Mouse (Mus musculus): Measurements from ENCODE around the gene 4930402H24Rik.

The 4930402H24Rik gene

DNA sequence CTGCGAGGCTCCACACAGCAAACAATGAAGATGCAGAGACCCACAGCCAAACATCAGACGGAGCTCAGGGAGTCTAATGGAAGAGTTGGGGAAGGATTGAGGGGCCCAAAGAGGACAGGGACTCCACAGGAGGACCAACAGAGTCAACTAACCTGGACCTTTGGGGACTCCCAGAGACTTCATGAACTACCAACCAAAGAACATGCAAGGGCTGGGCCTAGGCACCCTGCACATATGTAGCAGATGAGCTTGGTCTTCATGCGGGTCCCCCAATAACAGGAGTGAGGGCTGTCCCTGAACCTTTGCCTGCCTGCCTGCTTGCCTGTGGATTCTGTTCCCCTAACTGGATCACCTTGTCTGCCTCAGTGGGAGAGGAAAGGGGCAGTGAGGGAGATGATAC lies 101.1 kb downstream of the 4930402H24Rik start:
- DNase-seq, result no peak

DNA sequence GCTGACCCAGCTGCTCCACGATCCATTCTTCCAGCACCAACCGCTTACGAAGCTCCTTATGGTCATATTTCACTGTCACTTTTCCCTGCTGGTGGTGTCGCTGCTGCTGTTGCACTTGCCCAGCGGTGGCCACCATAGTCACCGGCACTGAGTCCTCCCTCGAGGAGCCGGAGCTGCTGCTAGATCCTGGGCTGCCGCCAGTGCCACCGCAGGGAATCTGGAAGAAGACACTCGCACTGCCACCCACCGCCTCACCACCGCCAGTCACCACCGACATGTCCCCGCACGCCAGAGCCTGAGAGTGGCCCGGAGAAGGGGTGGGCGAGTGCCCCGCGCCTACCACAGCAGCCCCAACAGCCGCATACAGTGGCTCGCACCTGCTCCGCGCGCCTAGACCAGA lies 102.5 kb downstream of the 4930402H24Rik start:
- DNase-seq, result no peak

DNA sequence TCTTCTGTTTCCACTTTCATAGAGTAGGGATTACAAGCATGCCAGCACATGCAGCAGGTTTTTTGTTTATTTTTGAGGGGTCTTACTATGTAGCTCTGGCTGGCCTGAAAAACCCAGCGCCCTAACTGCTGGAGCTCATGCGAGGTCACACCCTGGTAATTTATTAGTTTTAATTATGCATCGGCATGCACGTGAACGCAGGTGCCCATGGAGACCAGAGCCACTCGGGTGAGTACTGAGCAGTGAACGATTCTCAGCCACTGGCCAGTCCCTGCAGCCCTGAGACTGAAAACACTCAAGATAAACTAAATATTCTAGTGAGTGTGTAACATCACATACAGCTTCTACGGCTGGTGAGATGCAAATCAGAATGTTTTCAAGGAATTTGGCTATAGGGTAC lies 110.5 kb downstream of the 4930402H24Rik start:
- peak; percentile 31 for DNase-seq

DNA sequence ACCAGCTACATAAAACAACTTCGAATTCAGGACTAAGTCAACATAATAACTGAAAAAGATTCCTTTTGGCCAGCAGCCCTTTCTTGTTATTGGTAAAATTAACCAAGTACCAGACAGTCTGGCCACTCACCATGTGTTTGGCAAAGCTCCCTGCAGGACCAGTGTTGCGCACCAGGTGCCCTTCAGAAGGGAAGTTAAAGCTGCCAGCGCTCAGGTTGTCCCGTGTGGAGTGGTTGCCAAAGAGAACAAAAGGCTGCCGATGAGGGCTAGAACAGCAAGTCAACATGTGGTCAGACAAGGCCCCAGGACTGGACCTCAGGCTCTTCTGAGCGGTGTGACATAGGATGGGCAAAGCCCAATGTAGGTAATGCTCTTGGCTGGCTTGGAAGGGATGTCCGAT lies 114.5 kb downstream of the 4930402H24Rik start:
- no peak for DNase-seq

DNA sequence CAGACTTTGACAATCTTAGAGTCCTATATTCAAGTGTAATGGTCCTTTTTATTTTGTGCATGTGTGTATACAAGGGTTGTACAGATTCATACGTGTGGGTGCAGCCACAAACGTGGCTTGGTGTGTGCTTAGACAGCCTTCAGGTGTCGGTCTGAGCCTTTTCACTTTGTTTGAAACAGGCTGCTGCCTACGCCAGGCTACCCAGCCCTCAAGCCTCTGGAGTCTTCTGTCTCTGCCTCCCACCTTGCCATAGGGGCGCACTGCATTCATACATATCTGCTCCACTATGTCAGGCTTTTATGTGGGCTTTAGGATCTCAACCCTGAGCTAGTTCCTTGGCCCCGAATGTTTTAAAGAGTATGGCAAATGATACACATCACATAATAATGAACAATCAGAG lies 116.6 kb downstream of the 4930402H24Rik start:
- no peak for DNase-seq

DNA sequence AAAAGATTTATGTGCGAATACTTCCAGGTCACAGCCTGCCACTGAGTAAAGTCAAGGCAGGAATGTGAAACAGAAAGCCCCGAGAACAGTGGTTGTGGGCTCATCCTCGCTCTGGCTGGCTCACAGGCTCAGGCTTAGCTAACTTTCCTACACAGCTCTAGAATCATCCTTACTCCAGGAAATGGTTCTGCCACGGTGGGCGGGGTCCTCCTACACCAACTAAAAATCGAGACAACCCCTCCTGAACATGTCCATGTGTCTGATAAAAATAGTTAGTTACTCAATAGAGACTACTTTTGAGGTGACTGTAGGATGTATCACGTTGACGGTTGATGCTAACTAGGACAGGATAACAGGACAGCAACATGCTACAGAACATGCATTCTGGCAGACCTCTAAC lies 117.2 kb downstream of the 4930402H24Rik start:
- DNase-seq, result no peak

DNA sequence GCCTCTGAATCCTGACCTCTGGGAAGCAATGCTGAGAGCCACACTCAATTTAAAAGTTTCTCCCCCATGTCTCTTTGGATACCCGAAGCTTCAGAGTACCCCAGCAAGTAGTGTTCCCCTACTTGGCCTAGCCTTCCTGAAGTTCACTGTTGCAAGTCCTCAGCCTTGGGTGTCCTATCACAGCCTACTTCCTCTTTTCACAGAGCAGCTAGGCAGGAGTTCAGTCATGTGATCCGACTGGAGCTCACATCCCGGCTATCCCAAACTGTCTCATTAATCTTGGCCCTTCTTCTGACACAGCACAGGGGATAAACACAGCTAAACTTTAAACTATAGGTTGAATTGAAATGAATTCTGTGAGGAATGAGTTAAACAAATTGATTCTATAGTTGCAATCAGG lies 121.3 kb downstream of the 4930402H24Rik start:
- DNase-seq, result no peak

DNA sequence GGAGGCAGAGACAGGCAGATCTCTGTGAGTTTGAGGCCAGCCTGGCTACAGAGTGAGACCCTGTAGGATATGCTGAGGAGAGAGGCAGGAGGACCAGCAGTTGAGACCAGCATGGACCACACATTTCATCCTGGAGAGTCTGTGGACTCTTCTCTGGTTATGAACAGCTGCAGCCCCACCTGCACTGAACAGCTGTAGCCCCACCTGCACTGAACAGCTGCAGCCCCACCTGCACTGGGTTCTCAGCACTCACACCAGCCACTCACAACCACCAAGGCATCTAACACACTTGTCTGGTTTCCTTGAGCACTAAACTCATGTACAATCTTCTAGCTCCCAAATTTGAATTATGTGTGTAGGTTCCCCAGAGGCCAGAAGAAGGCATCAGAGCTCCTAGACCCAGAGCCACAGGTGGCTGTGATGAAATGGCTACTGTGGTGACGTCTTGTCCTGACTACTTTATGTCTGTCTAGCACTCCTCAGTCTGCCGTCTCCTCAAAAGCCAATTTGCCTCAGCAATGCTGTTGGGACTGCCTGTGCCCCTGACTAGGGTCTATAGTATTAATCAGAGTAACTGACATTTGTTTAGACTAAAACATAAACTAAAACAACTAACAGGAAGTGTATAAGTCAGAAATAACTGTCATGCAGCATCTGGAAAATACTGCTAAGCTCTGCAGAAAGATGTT lies 125.4 kb downstream of the 4930402H24Rik start:
- no peak for DNase-seq

DNA sequence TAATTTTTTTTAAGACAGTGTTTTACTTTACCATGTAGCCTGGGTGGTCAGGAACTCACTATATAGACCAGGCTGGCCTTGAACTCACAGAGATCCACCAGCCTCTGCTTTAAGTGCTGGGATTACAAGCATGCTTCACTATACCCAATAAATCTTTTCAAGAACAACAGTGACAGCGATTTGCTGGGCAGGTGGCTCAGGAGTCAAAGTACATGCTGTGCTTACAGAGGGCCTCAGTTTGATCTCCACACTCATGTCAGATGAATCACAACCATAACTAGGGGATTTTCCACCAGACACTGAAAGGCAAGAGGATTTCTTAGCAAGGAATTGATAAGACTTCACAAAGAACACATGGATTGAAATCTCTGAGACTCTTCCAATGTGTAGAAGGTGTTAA lies 126.3 kb downstream of the 4930402H24Rik start:
- no peak for DNase-seq

DNA sequence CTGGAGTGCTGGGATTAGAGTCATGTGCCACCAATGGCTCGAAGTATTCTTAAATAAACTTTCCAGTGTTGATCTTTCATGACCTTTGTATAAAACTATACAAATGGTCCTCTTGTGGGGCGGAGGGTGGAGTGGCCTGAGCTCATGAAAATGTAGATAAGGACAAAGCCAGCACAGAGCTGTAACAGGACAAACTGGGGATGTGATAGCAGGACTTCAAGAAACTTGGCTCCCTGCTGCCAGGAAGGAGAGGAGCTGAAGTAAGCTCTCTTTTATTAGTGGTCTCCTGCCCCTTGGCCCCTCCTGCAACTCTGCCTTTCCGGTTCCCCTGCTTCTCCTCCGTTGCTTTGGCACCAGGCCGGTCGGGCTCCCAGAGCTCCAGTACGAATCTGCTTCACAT lies 129.6 kb downstream of the 4930402H24Rik start:
- DNase-seq, result no peak

DNA sequence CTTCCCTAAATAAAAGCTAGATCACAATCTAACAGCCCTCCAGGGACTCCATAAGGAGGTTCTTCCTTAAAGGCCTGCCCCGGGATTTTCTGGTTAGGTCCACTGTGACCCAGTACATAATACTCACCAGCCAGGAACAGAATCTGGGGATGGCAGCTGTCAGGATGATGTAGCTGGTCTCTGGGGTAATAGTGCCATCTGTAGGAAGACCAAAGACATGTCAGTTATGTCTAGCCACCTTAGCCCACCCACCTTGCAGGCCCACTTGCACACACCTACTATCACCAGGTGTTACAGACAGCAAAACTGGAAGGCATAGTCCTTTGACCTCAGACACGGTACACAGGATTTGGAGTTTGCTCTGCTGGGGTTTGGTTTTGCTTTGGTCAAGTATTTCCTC lies 138.7 kb downstream of the 4930402H24Rik start:
- no peak for DNase-seq

DNA sequence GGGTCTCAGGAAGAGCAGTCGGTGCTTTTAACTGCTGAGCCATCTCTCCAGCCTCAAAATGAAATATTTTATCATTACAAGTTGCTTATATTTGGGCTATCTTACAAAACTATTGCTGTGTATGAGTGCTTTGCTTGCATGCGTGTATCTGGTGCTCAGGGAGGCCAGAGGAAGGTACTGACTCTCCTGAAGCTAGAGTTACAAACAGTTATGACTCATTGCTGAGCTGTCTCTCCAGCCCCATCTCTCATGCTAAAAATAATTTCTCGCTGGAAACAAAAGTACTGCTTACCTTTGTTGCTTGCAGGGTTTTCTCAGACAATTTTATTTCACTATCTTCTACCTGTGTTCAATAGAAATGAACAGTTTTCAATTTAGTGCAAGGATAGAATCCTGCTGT lies 140.8 kb downstream of the 4930402H24Rik start:
- no peak for DNase-seq

DNA sequence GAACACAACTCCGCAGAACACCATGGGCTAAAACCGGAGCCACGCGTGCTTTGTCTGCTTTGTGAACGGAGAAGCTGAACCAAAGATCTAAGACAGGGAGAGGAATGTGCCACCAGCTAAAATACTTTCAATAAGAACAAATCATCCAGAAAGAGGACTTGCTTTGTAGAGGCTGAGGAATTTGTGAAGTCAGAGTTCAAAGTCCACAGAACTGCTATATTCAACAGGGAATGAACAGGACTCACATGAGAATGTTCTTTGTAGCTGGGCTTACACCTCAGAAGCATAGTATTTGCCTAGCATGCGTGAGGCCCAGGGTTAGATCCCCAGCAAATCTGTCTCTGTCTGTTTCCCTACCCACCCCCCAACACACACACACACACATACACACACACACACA lies 145.3 kb downstream of the 4930402H24Rik start:
- DNase-seq, result peak; percentile 27

DNA sequence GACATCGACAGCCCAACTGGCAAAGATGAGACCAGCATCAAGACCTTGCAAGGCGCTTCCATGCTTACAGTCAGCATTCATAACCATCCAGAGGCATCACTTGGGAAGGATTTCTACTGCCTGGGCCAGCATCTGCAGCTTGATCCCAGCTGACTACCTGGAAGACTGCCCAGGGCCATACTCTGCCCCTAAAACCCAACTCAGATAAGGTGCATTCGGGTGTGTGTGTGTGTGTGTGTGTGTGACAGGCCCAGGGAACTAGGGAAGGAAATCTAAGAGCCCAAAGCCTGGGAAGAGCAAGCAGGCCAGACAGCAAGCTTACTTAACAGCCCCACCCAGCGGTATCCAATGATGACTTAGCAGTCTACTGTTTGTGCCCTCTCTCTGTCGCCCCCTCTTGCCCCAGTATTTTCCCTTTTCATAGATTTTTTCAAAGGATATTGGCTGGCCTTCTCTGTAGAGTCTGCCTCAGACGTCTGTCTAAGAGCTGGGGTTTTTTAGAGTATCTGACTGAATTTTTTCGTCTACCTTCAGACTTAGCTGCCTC lies 151.1 kb downstream of the 4930402H24Rik start:
- no peak for DNase-seq

DNA sequence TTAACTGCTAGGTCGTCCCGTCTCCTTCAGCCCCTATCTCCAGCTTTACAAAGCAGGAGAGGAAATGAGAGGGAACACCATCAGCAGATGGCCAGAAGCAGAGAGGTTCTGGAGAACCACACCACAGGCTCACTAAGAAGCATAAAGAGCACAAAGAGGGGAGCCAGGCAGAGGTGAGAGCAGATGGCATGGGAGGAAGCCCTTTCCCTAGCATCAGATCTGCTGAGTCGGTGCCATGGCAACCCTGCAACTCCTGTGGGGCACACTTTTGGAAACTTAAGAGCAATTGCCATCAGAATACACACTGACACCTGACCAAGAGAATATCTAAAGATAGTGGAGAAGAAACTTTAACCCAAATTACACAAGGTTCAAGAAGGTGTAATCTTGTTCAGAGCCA lies 151.6 kb downstream of the 4930402H24Rik start:
- DNase-seq, result no peak

DNA sequence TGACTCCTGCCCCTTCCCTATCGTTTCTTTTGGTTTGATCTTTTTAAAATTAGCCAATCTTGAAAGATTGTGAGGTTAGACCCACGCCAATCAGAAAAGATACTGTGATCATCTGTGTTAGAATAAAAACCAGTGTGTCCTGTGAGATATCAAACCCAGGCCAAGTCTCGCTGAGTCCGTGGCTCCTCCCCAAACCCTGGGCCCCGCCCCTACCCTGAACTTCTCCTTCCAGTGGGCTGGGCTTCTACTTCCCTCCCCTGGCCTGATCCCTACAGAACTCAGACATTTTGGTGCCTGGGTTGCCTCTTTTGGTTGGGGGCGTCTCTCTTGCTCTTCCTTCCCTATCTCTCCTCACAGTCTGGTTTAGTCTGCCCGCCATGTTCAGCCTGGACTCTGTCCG lies 155.8 kb downstream of the 4930402H24Rik start:
- no peak for DNase-seq

DNA sequence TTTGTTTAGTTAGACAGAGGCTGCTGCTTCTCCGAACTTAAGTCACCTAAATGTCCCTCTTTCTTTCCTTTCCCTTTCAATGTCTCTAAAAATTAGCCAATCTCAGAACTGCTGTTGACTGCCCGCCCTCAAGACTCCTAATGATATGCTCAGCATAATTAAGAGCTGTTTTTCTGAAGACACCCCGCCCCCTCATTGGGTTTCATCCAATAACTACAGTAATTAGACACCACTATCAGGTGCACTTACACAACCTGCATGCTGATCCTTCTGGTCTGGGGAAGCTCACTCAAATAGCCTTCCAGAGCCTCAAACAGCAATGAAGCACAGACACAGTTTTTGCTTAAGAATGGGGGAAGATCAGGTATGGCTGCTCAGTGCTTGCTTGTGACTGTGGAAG lies 156.5 kb downstream of the 4930402H24Rik start:
- no peak for DNase-seq

DNA sequence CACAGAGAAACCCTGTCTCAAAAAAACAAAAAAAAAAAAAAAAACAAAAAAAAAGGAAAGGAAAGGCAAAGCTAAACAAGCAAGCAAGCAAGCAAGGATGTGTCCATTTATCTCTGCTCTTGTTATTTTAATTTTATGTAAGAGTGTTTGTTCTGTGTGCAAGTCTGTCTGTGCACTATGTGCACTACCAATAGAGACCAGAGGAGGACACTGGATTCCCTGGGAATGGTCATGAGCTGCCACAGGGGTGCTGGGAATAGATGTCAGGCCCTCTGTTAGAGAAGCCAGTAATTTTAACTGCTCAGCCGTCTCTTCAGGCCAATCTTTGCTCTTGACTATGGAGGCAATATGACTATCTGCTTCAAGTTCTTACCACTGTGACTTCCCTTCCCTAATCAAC lies 162.6 kb downstream of the 4930402H24Rik start:
- DNase-seq, result no peak

DNA sequence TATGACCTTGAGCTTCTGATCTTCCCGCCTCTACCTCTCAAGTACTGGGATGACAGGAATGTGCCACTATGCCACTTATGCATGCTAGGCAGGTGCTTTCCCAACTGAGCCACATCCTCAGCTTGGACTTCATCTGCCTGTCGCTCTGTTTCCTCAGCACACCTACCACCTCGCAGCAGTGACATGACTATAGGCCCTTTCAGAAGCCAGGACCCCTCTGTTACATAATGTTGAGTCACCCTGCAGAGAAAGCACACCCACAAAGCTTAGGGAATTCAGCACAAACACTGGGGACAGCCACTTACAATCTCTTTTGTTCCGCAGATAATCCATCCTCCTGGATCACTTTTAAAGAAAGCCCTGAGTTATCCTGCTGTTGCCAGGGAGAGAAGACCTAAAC lies 166.1 kb downstream of the 4930402H24Rik start:
- no peak for DNase-seq

DNA sequence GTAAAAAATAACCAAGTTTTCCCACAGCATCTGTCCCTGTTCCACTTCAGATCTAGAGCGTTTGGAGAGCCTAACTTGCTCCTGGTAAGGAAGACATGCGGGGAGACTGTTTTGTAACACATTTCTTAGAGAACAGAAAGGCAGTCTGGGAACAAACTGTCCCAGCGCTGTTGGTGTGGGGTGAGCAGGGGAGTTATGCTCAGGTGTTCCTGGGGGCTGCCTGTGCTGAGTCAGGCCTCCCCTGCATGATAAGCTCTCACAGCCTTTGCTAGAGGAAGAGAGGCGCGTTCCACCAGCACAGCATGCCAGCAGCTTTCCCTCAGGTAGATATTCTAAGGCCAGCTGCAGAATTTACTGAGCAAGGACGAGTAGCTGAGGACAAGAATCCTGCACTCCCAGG lies 168.2 kb downstream of the 4930402H24Rik start:
- no peak for DNase-seq

DNA sequence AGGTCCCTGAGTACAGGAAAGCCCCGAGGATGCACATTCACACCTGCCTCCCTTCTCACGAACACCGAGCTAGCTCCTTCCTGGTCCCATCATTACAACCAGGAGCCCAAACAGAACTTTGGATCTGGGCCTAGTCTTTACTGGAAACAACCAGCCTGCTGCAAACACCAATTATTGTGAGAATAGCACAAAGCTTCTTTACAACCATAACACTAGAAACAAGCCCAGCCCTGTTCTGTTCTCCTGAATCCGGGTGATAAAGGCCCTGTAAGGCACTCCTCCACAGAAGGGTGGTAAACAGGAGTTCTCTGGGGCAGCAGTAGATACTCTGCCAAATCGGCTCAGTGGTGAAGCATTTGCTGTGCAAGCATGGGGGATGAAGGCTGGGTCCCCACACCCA lies 170.9 kb downstream of the 4930402H24Rik start:
- no peak for DNase-seq

DNA sequence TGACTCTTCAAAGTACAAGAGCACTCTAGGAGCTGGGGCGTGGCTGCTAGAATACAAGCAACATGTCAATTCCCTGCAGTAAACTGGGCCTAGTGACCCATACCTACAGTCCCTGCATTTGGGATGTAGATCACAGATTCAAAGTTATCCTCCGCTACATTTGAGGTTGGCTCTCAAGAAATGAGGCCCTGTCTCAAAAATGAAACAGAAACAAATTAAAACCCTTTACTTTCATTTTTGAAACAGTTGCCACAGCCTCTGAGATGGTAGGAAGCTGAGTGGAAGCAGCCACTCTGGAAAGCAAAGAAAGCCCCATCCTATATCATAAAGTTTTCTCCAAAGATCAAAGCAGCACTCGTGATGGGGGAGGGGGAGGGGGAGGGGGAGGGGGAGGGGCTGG lies 172.8 kb downstream of the 4930402H24Rik start:
- no peak for DNase-seq

DNA sequence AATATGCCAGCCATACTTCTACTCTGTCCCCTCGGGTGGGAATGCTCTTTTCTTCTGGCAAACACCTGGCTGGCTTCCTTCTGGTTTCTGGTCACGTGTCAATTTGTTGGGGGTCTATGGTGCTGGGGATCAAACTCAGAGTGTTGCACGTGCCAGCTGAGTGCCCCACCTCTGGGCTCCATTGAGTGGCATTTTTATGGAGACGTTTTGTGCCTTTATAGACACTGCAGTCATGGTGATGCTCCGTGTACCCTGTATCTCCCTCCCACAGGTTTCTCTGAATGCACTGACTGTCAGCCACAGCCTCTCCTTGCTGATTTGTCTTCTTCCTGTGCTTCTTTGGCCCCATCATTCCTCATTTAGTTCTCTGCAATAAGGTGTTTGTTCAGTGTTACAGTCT lies 174.4 kb downstream of the 4930402H24Rik start:
- no peak for DNase-seq

DNA sequence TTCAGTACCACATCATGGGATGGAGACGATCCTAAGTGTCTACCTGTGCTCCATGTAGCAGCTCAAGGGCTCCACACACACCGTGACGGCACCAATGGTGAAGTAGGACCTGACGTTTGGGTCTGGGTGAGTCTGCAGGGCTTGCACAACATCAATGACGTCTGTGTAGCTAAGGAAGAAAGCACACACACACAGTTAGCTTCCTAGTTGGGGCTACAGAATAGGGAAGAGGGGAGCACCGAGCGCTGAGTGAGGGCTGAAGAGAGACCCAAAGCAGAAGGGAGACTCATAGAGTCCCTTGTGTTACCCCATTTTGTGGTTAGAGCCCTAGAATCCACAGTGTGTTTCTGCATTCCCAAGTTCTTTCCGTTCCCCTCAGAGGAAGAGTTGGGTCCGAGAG lies 175.5 kb downstream of the 4930402H24Rik start:
- no peak for DNase-seq

DNA sequence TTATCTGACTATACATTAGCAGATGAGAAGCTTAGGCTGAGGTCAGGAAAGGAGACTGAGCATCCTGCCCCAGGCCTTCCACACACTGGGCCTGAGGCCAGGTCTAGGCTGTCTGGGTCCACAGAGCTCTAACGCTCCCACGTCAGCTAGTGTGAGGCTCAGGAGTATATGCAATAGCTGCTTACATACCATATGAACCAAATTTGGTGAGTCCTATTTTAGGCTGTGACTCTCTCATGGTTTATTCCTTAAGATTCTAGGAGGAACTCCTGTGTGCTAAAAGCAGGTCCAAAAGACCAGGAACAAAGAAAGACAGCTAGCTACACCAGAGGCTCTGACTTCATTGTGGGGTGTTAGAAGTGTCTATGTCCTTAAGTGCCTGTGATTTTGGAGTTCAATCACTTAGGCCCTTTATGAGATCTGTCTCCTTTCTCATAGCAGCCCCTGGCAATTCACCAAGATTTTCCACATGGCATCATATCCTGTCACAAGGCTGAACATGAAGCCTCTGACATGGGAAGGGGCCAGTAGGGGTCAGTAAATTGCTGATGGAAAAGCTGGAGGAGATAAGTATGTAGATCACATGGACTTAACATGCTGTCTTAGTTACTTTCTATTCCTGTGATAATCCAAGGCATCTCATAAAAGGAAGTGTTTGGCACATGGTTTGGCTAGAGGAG lies 177.2 kb downstream of the 4930402H24Rik start:
- no peak for DNase-seq
